Mouse (Mus musculus): ENCODE data around the gene Gm14214.

The Gm14214 gene

GRCm38 (mm10) chr2:154769930-154770329, at the start of gene Gm14214:
TSS of gene Gm14214 (minus strand) at chr2:154770030.
- no peak for DNase-seq

- no peak for DNase-seq
Measured at GRCm38 (mm10) chr2:154818599-154818998, 48.8 kb upstream of the Gm14214 start.

- peak in 1 of 2 experiments; percentile 40 for DNase-seq
Measured at GRCm38 (mm10) chr2:154817788-154818187, 48.0 kb upstream of the Gm14214 start.

DNA sequence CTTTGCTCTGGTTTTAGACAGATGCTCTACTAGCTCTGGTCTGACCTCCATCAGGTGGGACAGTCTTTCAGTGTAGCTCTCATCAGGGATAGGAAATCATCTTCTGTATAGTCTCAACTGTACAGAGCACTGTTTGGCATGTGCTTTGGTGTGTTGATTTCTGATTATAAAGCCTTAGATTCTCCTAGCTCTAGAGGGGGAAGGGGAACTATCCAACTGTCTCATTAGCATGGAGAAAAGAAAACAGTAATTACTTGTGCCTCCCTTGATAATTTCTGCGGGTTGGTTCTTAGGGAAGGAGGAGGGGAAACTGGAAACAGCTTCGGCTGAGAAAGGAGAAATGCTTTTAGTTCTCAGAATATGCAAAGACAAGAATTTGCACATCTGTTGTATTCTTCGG, 47.3 kb upstream of the Gm14214 start:
- no peak for DNase-seq

DNA sequence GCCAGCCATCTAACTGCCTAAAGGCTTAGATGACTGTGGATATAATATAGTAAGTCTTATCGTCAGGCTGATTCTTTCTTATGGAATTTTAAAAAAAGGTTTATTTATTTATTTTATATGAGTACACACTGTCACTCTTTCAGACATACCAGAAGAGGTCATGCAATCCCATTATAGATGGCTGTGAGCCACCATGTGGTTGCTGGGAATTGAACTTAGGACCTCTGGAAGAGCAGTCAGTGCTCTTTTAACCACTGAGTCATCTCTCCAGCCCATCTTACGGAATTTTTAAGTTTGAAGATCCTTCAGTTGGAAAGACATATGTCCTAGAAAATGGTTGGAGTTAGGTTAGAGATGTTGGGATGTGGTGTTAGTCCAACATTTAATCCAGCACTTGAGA, 43.6 kb upstream of the Gm14214 start:
- no peak for DNase-seq

DNA sequence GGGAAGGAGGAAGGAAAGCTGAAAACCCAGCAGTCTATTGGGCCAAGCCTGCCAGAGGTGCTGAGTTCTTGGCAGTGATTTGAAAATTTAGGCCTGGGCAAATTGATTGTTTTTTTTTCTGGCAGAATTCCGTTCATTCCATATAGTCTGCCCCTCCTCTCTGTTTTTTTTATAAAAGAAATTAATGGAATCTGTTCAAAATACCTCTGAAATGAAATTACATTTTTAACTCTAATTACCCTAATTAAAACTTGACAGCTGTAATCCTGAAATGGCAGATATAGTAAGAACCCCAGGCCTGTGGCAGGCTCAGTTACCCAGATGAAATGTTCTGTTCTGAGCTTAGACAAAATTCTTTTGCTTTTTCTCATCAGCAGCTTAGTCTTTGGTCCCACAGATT, 41.0 kb upstream of the Gm14214 start:
- DNase-seq, result no peak

- no peak for DNase-seq
Measured at GRCm38 (mm10) chr2:154809107-154809762, 39.4 kb upstream of the Gm14214 start.

DNA sequence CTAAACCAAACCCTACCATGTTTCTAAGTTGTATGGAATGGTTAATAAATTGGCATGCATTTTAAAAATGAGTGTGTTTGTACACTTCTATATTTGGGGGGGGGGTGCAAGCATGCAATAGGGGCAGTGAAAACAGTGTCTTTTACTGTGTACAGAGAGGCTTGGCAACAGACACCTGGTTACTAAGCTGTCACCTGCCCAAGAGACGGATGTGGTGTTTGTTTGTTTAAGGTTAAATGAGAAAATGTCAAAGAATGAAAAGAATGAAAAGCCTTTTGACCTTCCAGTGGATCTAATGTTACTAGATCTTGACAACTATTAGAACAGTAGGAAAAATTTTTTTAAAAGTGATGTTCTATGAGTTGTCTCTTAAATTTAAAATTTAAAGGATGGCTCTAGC, 37.9 kb upstream of the Gm14214 start:
- DNase-seq, result no peak

GRCm38 (mm10) chr2:154803845-154804244, 34.0 kb upstream of the Gm14214 start:
- no peak for DNase-seq

GRCm38 (mm10) chr2:154803372-154803771, 33.5 kb upstream of the Gm14214 start:
- DNase-seq, result no peak

- DNase-seq, result peak; percentile 73 to 76
Measured at GRCm38 (mm10) chr2:154791661-154792642, 22.1 kb upstream of the Gm14214 start.

DNA sequence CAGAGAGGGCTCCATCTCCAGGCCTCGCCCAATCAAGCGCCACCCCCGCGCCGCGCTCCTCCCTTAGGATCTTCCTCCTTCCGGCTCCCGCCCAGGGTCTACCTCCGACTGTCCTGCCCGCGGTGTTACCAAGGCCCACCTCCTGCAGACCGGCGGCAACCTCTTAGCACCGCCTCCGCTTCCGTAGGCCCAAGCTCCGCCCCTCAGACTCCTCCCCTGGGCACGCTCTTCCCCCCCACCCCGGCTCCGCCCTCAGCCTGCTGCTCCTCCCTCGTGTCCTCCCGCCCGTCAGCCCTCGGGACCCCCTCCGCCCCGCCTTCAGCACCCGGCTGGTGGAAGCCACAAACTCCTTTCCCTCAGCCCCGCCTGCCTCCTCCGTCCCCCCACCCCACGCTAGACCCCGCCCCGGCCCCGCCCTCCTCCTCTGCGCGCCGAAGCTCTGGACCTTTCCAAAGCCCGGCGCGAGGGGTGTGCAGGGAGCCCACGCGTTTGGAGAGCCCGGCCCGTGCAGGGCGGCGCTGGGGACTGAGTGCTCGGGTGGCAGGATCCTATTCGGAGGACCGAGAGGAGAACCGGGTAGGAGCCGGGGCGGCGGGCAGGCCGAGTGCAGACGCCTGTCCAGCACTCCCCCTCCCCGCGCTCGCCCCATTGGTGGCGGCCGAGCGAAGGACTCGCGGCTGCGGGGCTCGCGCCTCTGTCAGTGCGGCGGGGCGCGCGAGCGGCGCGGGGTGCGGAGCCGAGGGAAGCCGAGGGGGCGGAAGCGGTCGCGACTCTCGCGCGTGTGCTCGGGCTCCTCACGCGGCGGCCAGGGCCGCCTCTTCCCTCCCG, 21.0 kb upstream of the Gm14214 start, which contains the start of the genes Raly and a:
Gene Raly (plus strand): TSS at position 441 of the 828 bp plus-strand sequence.
Gene a (plus strand): TSS at position 747 of the 828 bp plus-strand sequence.
- peak; percentile 97 to 99 for DNase-seq

DNA sequence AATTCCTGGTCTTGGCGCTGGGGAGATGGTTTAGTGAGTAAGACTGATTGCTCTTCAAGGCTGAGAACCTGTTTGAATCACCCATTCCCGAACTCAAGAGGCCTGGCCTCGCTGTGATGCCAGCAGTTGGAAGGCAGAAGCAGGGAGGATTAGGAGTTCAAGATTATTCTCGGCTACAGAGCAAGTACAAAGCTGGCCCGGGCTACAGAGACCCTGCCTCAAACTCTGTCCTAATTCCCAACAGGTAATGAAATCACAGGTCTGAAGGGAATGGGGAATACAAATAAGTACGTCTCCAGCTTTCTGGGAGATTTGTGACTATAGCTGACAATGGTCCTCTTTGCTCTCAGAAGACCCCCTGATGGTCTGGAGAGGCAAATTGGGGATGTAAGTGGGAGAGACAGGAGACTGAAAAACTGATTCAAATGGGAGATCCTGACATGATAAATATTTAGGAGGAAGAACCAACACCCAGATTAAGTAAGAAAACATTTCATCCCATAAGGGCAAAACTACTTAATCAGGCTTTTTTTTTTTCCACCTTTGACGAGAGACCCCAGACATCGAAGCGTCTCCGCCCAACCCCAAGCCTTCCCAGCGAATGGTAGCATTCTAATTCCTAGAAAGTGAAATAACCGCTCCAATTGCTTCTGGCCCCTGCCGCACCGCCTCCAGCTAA, 20.3 kb upstream of the Gm14214 start:
- no peak for DNase-seq

GRCm38 (mm10) chr2:154789381-154789780, 19.6 kb upstream of the Gm14214 start:
- DNase-seq, result no peak

DNA sequence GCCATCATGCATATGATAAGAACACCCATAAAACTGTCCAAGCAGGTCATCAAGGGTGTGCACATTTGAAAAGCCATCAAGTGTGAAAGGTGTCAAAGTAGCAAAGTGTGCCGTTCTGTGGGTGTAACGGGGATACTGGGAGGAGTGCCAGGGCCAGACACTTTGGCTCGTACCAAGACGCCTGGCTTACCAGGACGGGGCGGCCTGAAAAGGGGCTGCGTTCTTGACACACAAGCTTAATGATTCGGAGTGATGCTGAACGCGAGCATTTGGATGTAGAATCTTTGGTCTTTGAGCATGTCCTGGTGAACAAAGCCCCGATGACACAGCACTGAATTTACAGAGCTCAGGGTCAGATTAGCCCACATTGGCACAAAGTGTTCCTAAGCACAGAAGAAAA, 16.9 kb upstream of the Gm14214 start:
- DNase-seq, result no peak

- DNase-seq, result no peak
Measured at GRCm38 (mm10) chr2:154786187-154786586, 16.4 kb upstream of the Gm14214 start.

DNA sequence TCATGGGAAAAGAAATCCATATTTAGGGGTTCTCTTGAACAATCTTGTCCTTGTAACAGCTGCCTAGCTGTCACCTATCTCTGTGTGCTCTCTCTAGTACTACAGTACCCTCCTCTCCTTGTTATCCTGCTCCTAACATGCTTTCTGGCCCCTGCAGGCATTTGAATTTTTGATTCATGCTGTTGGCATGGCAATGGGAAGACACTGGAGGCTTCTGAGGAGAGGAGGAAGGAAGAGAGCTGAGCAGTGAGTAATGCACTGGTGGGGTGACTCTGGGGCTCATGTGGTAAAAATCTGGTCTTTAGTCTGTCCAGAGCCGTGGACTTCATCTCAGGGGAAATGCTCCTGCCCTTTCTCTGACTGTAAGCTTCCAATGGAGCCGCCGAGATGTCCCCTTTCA, 15.5 kb upstream of the Gm14214 start:
- DNase-seq, result no peak

DNA sequence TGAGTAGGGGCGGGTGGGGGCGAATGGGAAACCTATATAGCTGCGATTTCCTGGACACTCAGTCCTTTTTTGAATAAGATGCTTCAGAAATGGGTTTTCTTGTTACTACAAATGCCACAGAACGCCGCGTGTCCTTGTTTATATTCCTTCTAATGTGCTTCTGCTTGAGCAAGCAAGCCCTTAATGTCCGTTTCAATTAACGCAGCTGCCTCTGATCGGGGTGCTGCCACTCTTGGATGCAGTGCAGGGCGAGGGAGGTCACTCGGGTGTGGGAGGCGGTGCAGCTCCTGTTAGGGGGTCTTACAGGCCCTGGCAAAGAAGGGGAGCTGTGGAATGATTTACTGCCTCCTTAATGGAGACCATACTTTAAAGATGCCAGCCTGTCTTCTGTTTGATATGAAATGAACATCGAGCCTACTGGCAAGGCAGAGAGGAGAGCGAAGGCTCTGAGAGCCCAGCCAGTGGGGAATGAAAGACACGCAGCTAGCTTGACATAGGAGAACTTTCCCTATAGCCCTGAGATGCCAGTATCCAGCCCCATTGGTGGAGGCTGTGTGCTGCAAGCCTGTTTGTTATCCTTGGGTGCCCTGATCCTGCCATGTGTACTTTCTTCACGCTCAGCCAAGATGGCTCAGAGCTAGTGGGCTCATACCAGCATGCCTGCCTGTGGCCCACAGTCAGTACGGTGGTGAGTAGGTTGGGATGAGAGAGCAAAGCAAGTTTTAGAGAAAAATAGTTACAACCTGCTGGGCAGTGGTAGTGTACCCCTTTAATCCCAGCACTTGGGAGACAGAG, 13.2 kb upstream of the Gm14214 start:
- no peak for DNase-seq

GRCm38 (mm10) chr2:154782361-154782760, 12.5 kb upstream of the Gm14214 start:
- DNase-seq, result no peak

GRCm38 (mm10) chr2:154779648-154780047, 9.8 kb upstream of the Gm14214 start:
- no peak for DNase-seq

- no peak for DNase-seq
Measured at GRCm38 (mm10) chr2:154776496-154776895, 6.7 kb upstream of the Gm14214 start.
